Mouse (Mus musculus): ENCODE data around the gene 4930583I09Rik.

GRCm38 (mm10) chr17:64802168-64802955 is 33.5 kb downstream of the 4930583I09Rik start:
- no peak for TF ChIP-seq MAX (IDR thresholded peaks at IDR 0.05; ENCODE audit: low read depth)
- no peak for TF ChIP-seq POLR2A (IDR thresholded peaks at IDR 0.05; ENCODE audit: insufficient read length, low read depth)
- TF ChIP-seq MYOG (IDR thresholded peaks at IDR 0.05; ENCODE audit: control insufficient read depth in 1 of 3, insufficient read depth in 1 of 3, insufficient read length in 2 of 3, low read depth in 2 of 3) = no peak
- no peak for TF ChIP-seq POLR2AphosphoS2 (IDR thresholded peaks at IDR 0.05; ENCODE audit: insufficient read length, low read depth)
- no peak for TF ChIP-seq USF1 (IDR thresholded peaks at IDR 0.05; ENCODE audit: low read depth)

All from myocyte (in vitro differentiated cells).